Comparison of ENCODE assay signal across 23 mouse cellular contexts in the genomic region with DNA sequence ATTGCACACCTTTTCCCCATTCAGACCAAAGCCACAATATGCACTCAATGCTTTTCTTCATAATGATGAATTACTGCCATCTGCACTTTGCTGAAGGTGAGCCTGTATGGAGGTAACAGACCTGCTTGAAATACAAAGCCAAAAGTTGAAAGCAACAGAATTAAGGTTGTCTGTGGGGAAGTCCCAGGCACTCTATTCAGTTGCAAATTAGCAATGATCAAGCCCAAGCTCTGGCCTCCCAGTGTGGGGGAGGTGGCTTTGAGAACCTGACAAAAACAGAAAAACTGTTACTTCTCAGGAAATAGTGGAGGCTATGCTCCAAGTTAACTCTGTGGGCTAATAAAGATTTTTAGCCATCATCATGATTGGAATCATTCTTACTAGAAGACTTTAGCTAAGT.
"Had no signal": no experiment of that assay in that cellular context is flagged by ENCODE, and none has a peak within 500 bp of the region (broad histone marks: within the 10 kb centered on the region; RNA-seq: fewer than 3 reads in every experiment).

No protein-coding gene starts in this region.

- H3K27me3 ChIP-seq: embryonic facial prominence, embryonic 12.5 days; embryonic facial prominence, embryonic 13.5 days; embryonic facial prominence, embryonic 15.5 days; forebrain, embryonic 12.5 days; forebrain, embryonic 13.5 days; forebrain, embryonic 15.5 days; heart, embryonic 12.5 days had no signal

- H3K36me3 ChIP-seq: embryonic facial prominence, embryonic 10.5 days; embryonic facial prominence, embryonic 12.5 days; embryonic facial prominence, embryonic 13.5 days; embryonic facial prominence, embryonic 15.5 days; forebrain, embryonic 10.5 days; forebrain, embryonic 12.5 days; forebrain, embryonic 15.5 days; heart, embryonic 10.5 days; heart, embryonic 12.5 days had no signal

- H3K9me3 ChIP-seq: embryonic facial prominence, embryonic 15.5 days; forebrain, embryonic 15.5 days; heart, embryonic 10.5 days had no signal

- DNase-seq: cerebellum, postnatal 25 days; cerebellum, postnatal 36 days; embryo, embryonic 11 days; forebrain, postnatal 0 days; gastrocnemius, adult 2 months; gastrocnemius, postnatal 10 days; gastrocnemius, postnatal 14 days; gastrocnemius, postnatal 25 days; gastrocnemius, postnatal 36 days; heart, adult 11 months; heart, adult 18-20 months; heart, adult 2 months had no signal

- H3K4me1 ChIP-seq: embryonic facial prominence, embryonic 10.5 days; embryonic facial prominence, embryonic 12.5 days; embryonic facial prominence, embryonic 13.5 days; embryonic facial prominence, embryonic 15.5 days; forebrain, embryonic 10.5 days; forebrain, embryonic 12.5 days; forebrain, embryonic 13.5 days; forebrain, embryonic 15.5 days; heart, embryonic 10.5 days; heart, embryonic 12.5 days had no signal

- H3K9ac ChIP-seq: embryonic facial prominence, embryonic 12.5 days; embryonic facial prominence, embryonic 13.5 days; embryonic facial prominence, embryonic 15.5 days; forebrain, embryonic 12.5 days; forebrain, embryonic 13.5 days; forebrain, embryonic 15.5 days; forebrain, postnatal 0 days; heart, embryonic 12.5 days had no signal

- H3K4me3 ChIP-seq: embryonic facial prominence, embryonic 10.5 days; embryonic facial prominence, embryonic 12.5 days; embryonic facial prominence, embryonic 13.5 days; embryonic facial prominence, embryonic 15.5 days; erythroblast, embryonic 14.5 days; forebrain, embryonic 10.5 days; forebrain, embryonic 12.5 days; forebrain, embryonic 13.5 days; forebrain, embryonic 15.5 days; gastrocnemius, adult 2 months; heart, adult 2 months; heart, embryonic 10.5 days; heart, embryonic 12.5 days had no signal

- H3K27ac ChIP-seq: embryonic facial prominence, embryonic 10.5 days; embryonic facial prominence, embryonic 12.5 days; embryonic facial prominence, embryonic 13.5 days; embryonic facial prominence, embryonic 15.5 days; forebrain, embryonic 10.5 days; forebrain, embryonic 12.5 days; forebrain, embryonic 13.5 days; forebrain, embryonic 15.5 days; gastrocnemius, adult 2 months; heart, adult 2 months; heart, embryonic 10.5 days had no signal
